Mouse (Mus musculus): Measurements from ENCODE around the gene Lrba. TPM values are rescaled to one million over a fixed set of nuclear protein-coding genes. Genes with fewer than 3 reads are reported as not detected.

Gene Lrba
- polyA plus RNA-seq, 1 experiment from 2014 or later, result 4.2 TPM

DNA sequence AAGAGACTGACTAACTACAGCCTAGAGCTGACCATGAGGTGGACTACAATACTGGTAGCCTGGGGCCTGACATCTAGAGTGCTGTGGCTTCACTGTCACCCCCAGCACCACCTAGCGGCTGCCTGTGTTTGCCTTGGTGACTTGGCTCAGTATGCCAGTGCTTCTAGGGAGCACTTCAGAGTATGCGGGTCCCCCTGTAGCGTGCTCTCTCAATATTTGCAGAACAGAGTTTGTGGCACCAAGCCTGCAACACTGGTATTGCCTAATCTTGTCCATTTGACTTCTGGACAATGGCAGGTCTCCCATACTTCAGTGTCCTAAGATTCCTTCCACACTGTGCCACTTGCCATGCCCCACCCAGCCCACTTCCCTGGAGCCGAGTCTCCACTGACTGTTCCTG, 555.2 kb downstream of the Lrba start:
- no peak for DNase-seq (ENCODE audit: low spot score)
- 73% methylated on average over 4 of the region's 4 CpGs for WGBS
- no peak overlapping the region for H3K4me2 ChIP-seq
- H3K27me3 ChIP-seq (replicated peaks; ENCODE audit: control insufficient read depth, insufficient read depth, low read length), result no peaks in the 10 kb centered on the region
- no peak overlapping the region for H3K27ac ChIP-seq (ENCODE audit: low read depth, low read length)
- no peaks in the 10 kb centered on the region for H3K9me3 ChIP-seq (ENCODE audit: control insufficient read depth, low read length)
- no peak overlapping the region for H3K4me3 ChIP-seq (ENCODE audit: low read depth, low read length)
- H3K4me1 ChIP-seq (replicated peaks; ENCODE audit: control insufficient read depth, insufficient read depth, low read length), result no peaks in the 10 kb centered on the region
- no peak for ATAC-seq (replicated peaks; ENCODE audit: low FRiP score)
- H3K36me3 ChIP-seq (ENCODE audit: control insufficient read depth, insufficient read depth, low read length), result no peaks in the 10 kb centered on the region
- H3K9ac ChIP-seq (ENCODE audit: low read depth, low read length), result no peak overlapping the region

DNA sequence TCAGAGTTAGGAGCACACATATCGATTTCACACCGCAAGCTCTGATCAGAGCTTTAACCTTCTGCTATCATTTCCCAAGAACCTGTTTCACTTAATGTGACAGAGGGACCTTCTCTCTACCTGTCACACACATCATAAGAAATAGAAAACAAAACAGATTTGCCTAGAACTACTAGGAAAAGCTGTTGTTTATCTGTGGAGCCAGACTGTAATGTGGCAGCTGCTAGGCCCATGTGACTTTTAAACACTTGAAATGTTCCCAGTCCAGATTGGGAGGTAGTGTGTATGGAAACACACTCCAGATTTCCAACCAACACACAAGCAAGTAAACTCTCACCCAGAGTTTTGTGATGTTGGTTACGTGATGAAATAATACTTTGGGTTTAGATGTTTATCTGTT, 559.6 kb downstream of the Lrba start:
- ATAC-seq (replicated peaks; ENCODE audit: low FRiP score), result no peak
- 94% methylated on average over 3 of the region's 3 CpGs for WGBS
- Histone ChIP-seq H3K4me2 (no peak overlapping the region), H3K27me3 (replicated peaks; ENCODE audit: control insufficient read depth, insufficient read depth, low read length) (no peaks in the 10 kb centered on the region), H3K4me3 (ENCODE audit: low read depth, low read length) (no peak overlapping the region), H3K27ac (ENCODE audit: low read depth, low read length) (no peak overlapping the region), H3K4me1 (replicated peaks; ENCODE audit: control insufficient read depth, insufficient read depth, low read length) (peaks cover 4% of the 10 kb centered on the region; the same call in 1 of the 2 replicates), H3K36me3 (ENCODE audit: control insufficient read depth, insufficient read depth, low read length) (no peaks in the 10 kb centered on the region), H3K9ac (ENCODE audit: low read depth, low read length) (no peak overlapping the region), H3K9me3 (ENCODE audit: control insufficient read depth, low read length) (no peaks in the 10 kb centered on the region)
- no peak for DNase-seq (ENCODE audit: low spot score)

GRCm38 (mm10) chr3:86784930-86785329, 560.5 kb downstream of the Lrba start:
- Histone ChIP-seq H3K4me1 (replicated peaks; ENCODE audit: control insufficient read depth, insufficient read depth, low read length) (peaks cover 5% of the 10 kb centered on the region; the same call in 1 of the 2 replicates), H3K36me3 (ENCODE audit: control insufficient read depth, insufficient read depth, low read length) (no peaks in the 10 kb centered on the region), H3K9ac (ENCODE audit: low read depth, low read length) (no peak overlapping the region), H3K27me3 (replicated peaks; ENCODE audit: control insufficient read depth, insufficient read depth, low read length) (no peaks in the 10 kb centered on the region), H3K27ac (ENCODE audit: low read depth, low read length) (no peak overlapping the region), H3K4me3 (ENCODE audit: low read depth, low read length) (no peak overlapping the region), H3K9me3 (ENCODE audit: control insufficient read depth, low read length) (no peaks in the 10 kb centered on the region), H3K4me2 (no peak overlapping the region)
- DNase-seq (ENCODE audit: low spot score), result no peak
- 69% methylated on average over 11 of the region's 11 CpGs for WGBS
- no peak for ATAC-seq (replicated peaks; ENCODE audit: low FRiP score)

- Histone ChIP-seq H3K27ac (ENCODE audit: low read depth, low read length) (no peak overlapping the region), H3K4me1 (replicated peaks; ENCODE audit: control insufficient read depth, insufficient read depth, low read length) (peaks cover 5% of the 10 kb centered on the region; the same call in 1 of the 2 replicates), H3K27me3 (replicated peaks; ENCODE audit: control insufficient read depth, insufficient read depth, low read length) (no peaks in the 10 kb centered on the region), H3K4me3 (ENCODE audit: low read depth, low read length) (no peak overlapping the region), H3K9ac (ENCODE audit: low read depth, low read length) (no peak overlapping the region), H3K9me3 (ENCODE audit: control insufficient read depth, low read length) (no peaks in the 10 kb centered on the region), H3K36me3 (ENCODE audit: control insufficient read depth, insufficient read depth, low read length) (no peaks in the 10 kb centered on the region), H3K4me2 (no peak overlapping the region)
- DNase-seq (ENCODE audit: low spot score) (no peak), ATAC-seq (replicated peaks; ENCODE audit: low FRiP score) (no peak)
- WGBS, result 86% methylated on average over 12 of the region's 12 CpGs
Observed at GRCm38 (mm10) chr3:86786280-86786679, 561.8 kb downstream of the Lrba start.

GRCm38 (mm10) chr3:86786845-86787351, 562.4 kb downstream of the Lrba start:
- DNase-seq (ENCODE audit: low spot score), result no peak

GRCm38 (mm10) chr3:86787423-86788123, 563.1 kb downstream of the Lrba start:
- DNase-seq (ENCODE audit: low spot score) (no peak), ATAC-seq (replicated peaks; ENCODE audit: low FRiP score) (no peak)
- H3K27me3 ChIP-seq (replicated peaks; ENCODE audit: control insufficient read depth, insufficient read depth, low read length), result no peaks in the 10 kb centered on the region
- no peak overlapping the region for H3K27ac ChIP-seq (ENCODE audit: low read depth, low read length)
- no peak overlapping the region for H3K9ac ChIP-seq (ENCODE audit: low read depth, low read length)
- no peaks in the 10 kb centered on the region for H3K9me3 ChIP-seq (ENCODE audit: control insufficient read depth, low read length)
- H3K36me3 ChIP-seq (ENCODE audit: control insufficient read depth, insufficient read depth, low read length), result no peaks in the 10 kb centered on the region
- H3K4me3 ChIP-seq (ENCODE audit: low read depth, low read length), result no peak overlapping the region
- peaks cover 5% of the 10 kb centered on the region; the same call in 1 of the 2 replicates for H3K4me1 ChIP-seq (replicated peaks; ENCODE audit: control insufficient read depth, insufficient read depth, low read length)
- 73% methylated on average over 10 of the region's 10 CpGs for WGBS
- no peak overlapping the region for H3K4me2 ChIP-seq

More at GRCm38 (mm10) chr3:86786845-86787351, 562.4 kb downstream of the Lrba start:
- Histone ChIP-seq H3K4me1 (replicated peaks; ENCODE audit: control insufficient read depth, insufficient read depth, low read length) (peaks cover 5% of the 10 kb centered on the region; the same call in 1 of the 2 replicates), H3K9ac (ENCODE audit: low read depth, low read length) (no peak overlapping the region), H3K27me3 (replicated peaks; ENCODE audit: control insufficient read depth, insufficient read depth, low read length) (no peaks in the 10 kb centered on the region), H3K27ac (ENCODE audit: low read depth, low read length) (no peak overlapping the region), H3K9me3 (ENCODE audit: control insufficient read depth, low read length) (no peaks in the 10 kb centered on the region), H3K4me3 (ENCODE audit: low read depth, low read length) (no peak overlapping the region), H3K36me3 (ENCODE audit: control insufficient read depth, insufficient read depth, low read length) (no peaks in the 10 kb centered on the region), H3K4me2 (no peak overlapping the region)
- 65% methylated on average over 11 of the region's 11 CpGs for WGBS
- ATAC-seq (replicated peaks; ENCODE audit: low FRiP score), result 0 out of 2 replicates have a peak, but pooled peaks have one; percentile 34

- no peak; the same call in 1 of the 2 replicates for ATAC-seq (replicated peaks; ENCODE audit: low FRiP score)
- Histone ChIP-seq H3K27me3 (replicated peaks; ENCODE audit: control insufficient read depth, insufficient read depth, low read length) (no peaks in the 10 kb centered on the region), H3K9ac (ENCODE audit: low read depth, low read length) (no peak overlapping the region), H3K27ac (ENCODE audit: low read depth, low read length) (no peak overlapping the region), H3K36me3 (ENCODE audit: control insufficient read depth, insufficient read depth, low read length) (no peaks in the 10 kb centered on the region), H3K4me2 (no peak overlapping the region), H3K4me1 (replicated peaks; ENCODE audit: control insufficient read depth, insufficient read depth, low read length) (peaks cover 5% of the 10 kb centered on the region; the same call in 1 of the 2 replicates), H3K4me3 (ENCODE audit: low read depth, low read length) (no peak overlapping the region), H3K9me3 (ENCODE audit: control insufficient read depth, low read length) (no peaks in the 10 kb centered on the region)
- DNase-seq (ENCODE audit: low spot score), result no peak
- 51% methylated on average over 6 of the region's 6 CpGs for WGBS
Observed at GRCm38 (mm10) chr3:86788711-86789110, 564.2 kb downstream of the Lrba start.

GRCm38 (mm10) chr3:86789752-86790151, 565.3 kb downstream of the Lrba start:
- no peak for DNase-seq (ENCODE audit: low spot score)
- ATAC-seq (replicated peaks; ENCODE audit: low FRiP score), result no peak
- Histone ChIP-seq H3K27ac (ENCODE audit: low read depth, low read length) (no peak overlapping the region), H3K4me2 (no peak overlapping the region), H3K27me3 (replicated peaks; ENCODE audit: control insufficient read depth, insufficient read depth, low read length) (no peaks in the 10 kb centered on the region), H3K36me3 (ENCODE audit: control insufficient read depth, insufficient read depth, low read length) (no peaks in the 10 kb centered on the region), H3K4me3 (ENCODE audit: low read depth, low read length) (no peak overlapping the region), H3K4me1 (replicated peaks; ENCODE audit: control insufficient read depth, insufficient read depth, low read length) (peaks cover 5% of the 10 kb centered on the region; the same call in 1 of the 2 replicates), H3K9me3 (ENCODE audit: control insufficient read depth, low read length) (no peaks in the 10 kb centered on the region), H3K9ac (ENCODE audit: low read depth, low read length) (no peak overlapping the region)
- 90% methylated on average over 5 of the region's 5 CpGs for WGBS

DNA sequence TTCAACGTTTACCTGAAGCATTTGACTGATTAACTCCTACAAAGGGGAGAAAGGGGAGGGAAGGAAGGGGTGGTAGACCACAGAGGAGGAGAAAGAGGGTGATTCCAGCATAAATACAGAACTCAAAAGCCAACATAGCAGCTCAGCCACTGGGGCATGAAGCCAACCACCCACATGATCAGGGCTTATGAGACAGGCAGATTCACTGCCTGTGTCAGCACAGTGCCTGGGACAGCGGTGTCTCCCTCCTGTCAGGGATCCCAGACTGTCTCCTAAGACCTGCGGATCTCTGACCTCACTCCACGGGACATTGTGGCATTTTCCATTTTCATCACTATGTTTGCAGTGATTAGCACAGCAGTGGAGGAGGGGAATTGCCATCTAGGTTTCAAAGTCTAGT, 568.8 kb downstream of the Lrba start:
- H3K9me3 ChIP-seq (ENCODE audit: control insufficient read depth, low read length), result no peaks in the 10 kb centered on the region
- no peak overlapping the region for H3K4me2 ChIP-seq
- no peak overlapping the region for H3K9ac ChIP-seq (ENCODE audit: low read depth, low read length)
- no peaks in the 10 kb centered on the region for H3K27me3 ChIP-seq (replicated peaks; ENCODE audit: control insufficient read depth, insufficient read depth, low read length)
- peaks cover 11% of the 10 kb centered on the region for H3K4me1 ChIP-seq (replicated peaks; ENCODE audit: control insufficient read depth, insufficient read depth, low read length)
- WGBS, result 63% methylated on average over 4 of the region's 4 CpGs
- no peak overlapping the region for H3K4me3 ChIP-seq (ENCODE audit: low read depth, low read length)
- DNase-seq (ENCODE audit: low spot score), result no peak
- no peak for ATAC-seq (replicated peaks; ENCODE audit: low FRiP score)
- no peaks in the 10 kb centered on the region for H3K36me3 ChIP-seq (ENCODE audit: control insufficient read depth, insufficient read depth, low read length)
- H3K27ac ChIP-seq (ENCODE audit: low read depth, low read length), result no peak overlapping the region

Data from liver, embryonic 11.5 days (tissue).